Mouse (Mus musculus) embryo, embryonic 11.5 days (tissue): ENCODE data around the gene Tmem179.

ENCODE experiments used
- DNase-seq: peaks from one replicate; pipeline ENCODE4 v3.0.0-alpha.2; 2012; ENCODE audit warnings: low read depth, low spot score

Tmem179 gene

GRCm38 (mm10) chr12:112516697-112517337, at the start of gene Tmem179:
Gene Tmem179 (minus strand): TSS chr12:112516747.
- peak; percentile 13 for DNase-seq

- no peak for DNase-seq
Observed at GRCm38 (mm10) chr12:112563011-112563410, 46.5 kb upstream of the Tmem179 start.

- no peak for DNase-seq
Observed at GRCm38 (mm10) chr12:112562462-112562861, 45.9 kb upstream of the Tmem179 start.

- DNase-seq: no peak
Observed at GRCm38 (mm10) chr12:112561163-112561562, 44.6 kb upstream of the Tmem179 start.

- no peak for DNase-seq
Observed at GRCm38 (mm10) chr12:112560176-112560797, 43.7 kb upstream of the Tmem179 start.

- DNase-seq: no peak
Observed at GRCm38 (mm10) chr12:112559671-112560070, 43.1 kb upstream of the Tmem179 start.

- DNase-seq: no peak
Observed at GRCm38 (mm10) chr12:112559231-112559630, 42.7 kb upstream of the Tmem179 start.

- no peak for DNase-seq
Observed at GRCm38 (mm10) chr12:112557219-112557618, 40.7 kb upstream of the Tmem179 start.

- no peak for DNase-seq
Observed at GRCm38 (mm10) chr12:112556531-112557060, 40.0 kb upstream of the Tmem179 start.

GRCm38 (mm10) chr12:112554900-112555299, 38.4 kb upstream of the Tmem179 start:
- DNase-seq: no peak

- DNase-seq: no peak
Observed at GRCm38 (mm10) chr12:112552520-112552919, 36.0 kb upstream of the Tmem179 start.

GRCm38 (mm10) chr12:112551861-112552375, 35.4 kb upstream of the Tmem179 start:
- peak; percentile 83 for DNase-seq

GRCm38 (mm10) chr12:112549287-112549686, 32.7 kb upstream of the Tmem179 start:
- no peak for DNase-seq

- no peak for DNase-seq
Observed at GRCm38 (mm10) chr12:112546110-112546509, 29.6 kb upstream of the Tmem179 start.

GRCm38 (mm10) chr12:112544946-112545701, 28.6 kb upstream of the Tmem179 start:
- no peak for DNase-seq

GRCm38 (mm10) chr12:112543941-112544340, 27.4 kb upstream of the Tmem179 start:
- no peak for DNase-seq

- DNase-seq: peak; percentile 80
Observed at GRCm38 (mm10) chr12:112542920-112543300, 26.4 kb upstream of the Tmem179 start.

- no peak for DNase-seq
Observed at GRCm38 (mm10) chr12:112542257-112542919, 25.8 kb upstream of the Tmem179 start.

GRCm38 (mm10) chr12:112541483-112542091, 25.0 kb upstream of the Tmem179 start:
- DNase-seq: no peak

GRCm38 (mm10) chr12:112540321-112540720, 23.8 kb upstream of the Tmem179 start:
- DNase-seq: no peak

- DNase-seq: no peak
Observed at GRCm38 (mm10) chr12:112539466-112539965, 23.0 kb upstream of the Tmem179 start.
